Mouse (Mus musculus) CD4-positive, CD25-positive, alpha-beta regulatory T cell, adult 4 months (primary cell): ENCODE data around the gene Gm21188. TPM values are rescaled to one million over a fixed set of nuclear protein-coding genes. Genes with fewer than 3 reads are reported as not detected.
"Not testable (repeated sequence)": the region's sequence is repeated elsewhere in the genome, so short reads cannot be mapped to it uniquely, and the experiment has no call there.

Experiments used
- ATAC-seq: one replicate; pipeline ENCODE4 v1.8.0; 2017
- polyA plus RNA-seq, 2 experiments: library from polyadenylated mRNA; unstranded; fragments of 100-300 nt; shearing (Covaris generic); gene quantifications; one replicate each; pipeline ENCODE4 v1.2.1; 2017

The Gm21188 gene
- under 1 TPM; 0.24 TPM for polyA plus RNA-seq

GRCm38 (mm10) chr13:120052085-120052484 is at the start of gene Gm21188:
TSS of gene Gm21188 (minus strand) at chr13:120052194.
- ATAC-seq, result not testable (repeated sequence)

GRCm38 (mm10) chr13:120099327-120099726 is 47.3 kb upstream of the Gm21188 start:
- peak; percentile 67 for ATAC-seq

GRCm38 (mm10) chr13:120096938-120097256 is 44.9 kb upstream of the Gm21188 start:
- peak; percentile 5 for ATAC-seq

GRCm38 (mm10) chr13:120096241-120096937 is 44.4 kb upstream of the Gm21188 start:
- peak; percentile 59 for ATAC-seq

GRCm38 (mm10) chr13:120092950-120093349 is 41.0 kb upstream of the Gm21188 start:
- ATAC-seq, result peak; percentile 46

GRCm38 (mm10) chr13:120079644-120080043 is 27.6 kb upstream of the Gm21188 start:
- not testable (repeated sequence) for ATAC-seq

- ATAC-seq, result peak; percentile 47
Measured at GRCm38 (mm10) chr13:120070878-120071277, 18.9 kb upstream of the Gm21188 start.

GRCm38 (mm10) chr13:120070012-120070598 is 18.1 kb upstream of the Gm21188 start:
- ATAC-seq, result peak; percentile 56

GRCm38 (mm10) chr13:120063439-120064089 is 11.6 kb upstream of the Gm21188 start:
- peak; percentile 75 for ATAC-seq

- not testable (repeated sequence) for ATAC-seq
Measured at GRCm38 (mm10) chr13:120062903-120063302, 10.9 kb upstream of the Gm21188 start.

GRCm38 (mm10) chr13:120048608-120049007 is 3.4 kb downstream of the Gm21188 start:
- not testable (repeated sequence) for ATAC-seq

- not testable (repeated sequence) for ATAC-seq
Measured at GRCm38 (mm10) chr13:120048186-120048585, 3.8 kb downstream of the Gm21188 start.

- not testable (repeated sequence) for ATAC-seq
Measured at GRCm38 (mm10) chr13:120046422-120047209, 5.4 kb downstream of the Gm21188 start.

GRCm38 (mm10) chr13:120041145-120041544 is 10.8 kb downstream of the Gm21188 start:
- ATAC-seq, result not testable (repeated sequence)

GRCm38 (mm10) chr13:120037881-120038280 is 14.1 kb downstream of the Gm21188 start:
- not testable (repeated sequence) for ATAC-seq

GRCm38 (mm10) chr13:120036577-120037115 is 15.3 kb downstream of the Gm21188 start:
- not testable (repeated sequence) for ATAC-seq

GRCm38 (mm10) chr13:120035151-120035550 is 16.8 kb downstream of the Gm21188 start:
- ATAC-seq, result not testable (repeated sequence)

GRCm38 (mm10) chr13:120034637-120035036 is 17.4 kb downstream of the Gm21188 start:
- not testable (repeated sequence) for ATAC-seq

GRCm38 (mm10) chr13:120033516-120034190 is 18.3 kb downstream of the Gm21188 start:
- not testable (repeated sequence) for ATAC-seq

- not testable (repeated sequence) for ATAC-seq
Measured at GRCm38 (mm10) chr13:120031676-120032075, 20.3 kb downstream of the Gm21188 start.

GRCm38 (mm10) chr13:120027368-120027767 is 24.6 kb downstream of the Gm21188 start:
- ATAC-seq, result not testable (repeated sequence)

- ATAC-seq, result not testable (repeated sequence)
Measured at GRCm38 (mm10) chr13:120026911-120027310, 25.1 kb downstream of the Gm21188 start, which contains the start of gene Gm36079. TSS of gene Gm36079 (minus strand) at chr13:120027011.
